Mouse (Mus musculus): ENCODE data around the gene 4930518I15Rik. TPM values are rescaled to one million over a fixed set of nuclear protein-coding genes. Genes with fewer than 3 reads are reported as not detected.
"Not testable (repeated sequence)": the region's sequence is repeated elsewhere in the genome, so short reads cannot be mapped to it uniquely, and the experiment has no call there.

Gene 4930518I15Rik
- polyA plus RNA-seq, 1 experiment, result 1.3 TPM

- Histone ChIP-seq H3K27ac (replicated peaks; ENCODE audit: low read depth, low read length) (peak overlapping the region; percentile 82), H3K4me1 (ENCODE audit: control insufficient read depth, insufficient read depth, insufficient read length, low read length) (peaks cover 6% of the 10 kb centered on the region; the same call in 1 of the 2 replicates), H3K4me3 (ENCODE audit: insufficient read depth, low read depth, low read length) (peak overlapping the region; percentile 85)
Observed at GRCm38 (mm10) chr2:156863487-156864160, 5.9 kb upstream of the 4930518I15Rik start.

- Histone ChIP-seq H3K4me3 (ENCODE audit: insufficient read depth, low read depth, low read length) (peak within 1 kb of the TSS; percentile 92), H3K27ac (replicated peaks; ENCODE audit: low read depth, low read length) (peak within 1 kb of the TSS; percentile 92), H3K4me1 (ENCODE audit: control insufficient read depth, insufficient read depth, insufficient read length, low read length) (peaks cover 5% of the 10 kb centered on the region; the same call in 1 of the 2 replicates)
Observed at GRCm38 (mm10) chr2:156862772-156863486, 5.2 kb upstream of the 4930518I15Rik start, which contains the start of gene Rab5if. TSS of gene Rab5if (plus strand) at chr2:156863128.

- Histone ChIP-seq H3K27ac (replicated peaks; ENCODE audit: low read depth, low read length) (peak overlapping the region; percentile 92), H3K4me1 (ENCODE audit: control insufficient read depth, insufficient read depth, insufficient read length, low read length) (peaks cover 5% of the 10 kb centered on the region; the same call in 1 of the 2 replicates), H3K4me3 (ENCODE audit: insufficient read depth, low read depth, low read length) (peak overlapping the region; percentile 92)
Observed at GRCm38 (mm10) chr2:156862041-156862717, 4.4 kb upstream of the 4930518I15Rik start.

- Histone ChIP-seq H3K4me1 (ENCODE audit: control insufficient read depth, insufficient read depth, insufficient read length, low read length) (peaks cover 2% of the 10 kb centered on the region; the same call in 1 of the 2 replicates), H3K27ac (replicated peaks; ENCODE audit: low read depth, low read length) (no peak overlapping the region), H3K4me3 (ENCODE audit: insufficient read depth, low read depth, low read length) (no peak overlapping the region)
Observed at GRCm38 (mm10) chr2:156858671-156859070, 925 bp upstream of the 4930518I15Rik start.

GRCm38 (mm10) chr2:156857385-156857791, 358 bp downstream of the 4930518I15Rik start:
- H3K4me3 ChIP-seq (ENCODE audit: insufficient read depth, low read depth, low read length), result no peak overlapping the region
- 0 out of 2 replicates have a peak overlapping the region, but pooled peaks have one; percentile 47 for H3K27ac ChIP-seq (replicated peaks; ENCODE audit: low read depth, low read length)
- peaks cover 2% of the 10 kb centered on the region; the same call in 1 of the 2 replicates for H3K4me1 ChIP-seq (ENCODE audit: control insufficient read depth, insufficient read depth, insufficient read length, low read length)

- H3K27ac ChIP-seq (replicated peaks; ENCODE audit: low read depth, low read length), result no peak overlapping the region
- H3K4me3 ChIP-seq (ENCODE audit: insufficient read depth, low read depth, low read length), result no peak overlapping the region
- H3K4me1 ChIP-seq (ENCODE audit: control insufficient read depth, insufficient read depth, insufficient read length, low read length), result peaks cover 2% of the 10 kb centered on the region; the same call in 1 of the 2 replicates
Observed at GRCm38 (mm10) chr2:156856311-156856710, 1.4 kb downstream of the 4930518I15Rik start.

- not testable (repeated sequence) for H3K4me1 ChIP-seq (ENCODE audit: control insufficient read depth, insufficient read depth, insufficient read length, low read length); H3K4me3 ChIP-seq (ENCODE audit: insufficient read depth, low read depth, low read length); H3K27ac ChIP-seq (replicated peaks; ENCODE audit: low read depth, low read length)
Observed at GRCm38 (mm10) chr2:156853999-156854771, 3.6 kb downstream of the 4930518I15Rik start.

- H3K4me1 ChIP-seq (ENCODE audit: control insufficient read depth, insufficient read depth, insufficient read length, low read length); H3K4me3 ChIP-seq (ENCODE audit: insufficient read depth, low read depth, low read length); H3K27ac ChIP-seq (replicated peaks; ENCODE audit: low read depth, low read length): not testable (repeated sequence)
Observed at GRCm38 (mm10) chr2:156853584-156853983, 4.2 kb downstream of the 4930518I15Rik start.

- Histone ChIP-seq H3K27ac (replicated peaks; ENCODE audit: low read depth, low read length) (no peak overlapping the region), H3K4me1 (ENCODE audit: control insufficient read depth, insufficient read depth, insufficient read length, low read length) (no peaks in the 10 kb centered on the region)
Observed at GRCm38 (mm10) chr2:156850505-156850904, 7.2 kb downstream of the 4930518I15Rik start.

GRCm38 (mm10) chr2:156848526-156849182, 9.1 kb downstream of the 4930518I15Rik start:
- Histone ChIP-seq H3K4me3 (ENCODE audit: insufficient read depth, low read depth, low read length) (no peak overlapping the region), H3K4me1 (ENCODE audit: control insufficient read depth, insufficient read depth, insufficient read length, low read length) (no peaks in the 10 kb centered on the region), H3K27ac (replicated peaks; ENCODE audit: low read depth, low read length) (no peak overlapping the region)

More at GRCm38 (mm10) chr2:156850505-156850904, 7.2 kb downstream of the 4930518I15Rik start:
- H3K4me3 ChIP-seq (ENCODE audit: insufficient read depth, low read depth, low read length), result no peak overlapping the region

- Histone ChIP-seq H3K4me3 (ENCODE audit: insufficient read depth, low read depth, low read length) (no peak overlapping the region), H3K4me1 (ENCODE audit: control insufficient read depth, insufficient read depth, insufficient read length, low read length) (no peaks in the 10 kb centered on the region), H3K27ac (replicated peaks; ENCODE audit: low read depth, low read length) (no peak overlapping the region)
Observed at GRCm38 (mm10) chr2:156847653-156848052, 10.1 kb downstream of the 4930518I15Rik start.

GRCm38 (mm10) chr2:156844715-156845114, 13.0 kb downstream of the 4930518I15Rik start:
- H3K4me3 ChIP-seq (ENCODE audit: insufficient read depth, low read depth, low read length), result no peak overlapping the region
- H3K27ac ChIP-seq (replicated peaks; ENCODE audit: low read depth, low read length), result no peak overlapping the region
- no peaks in the 10 kb centered on the region; the same call in 1 of the 2 replicates for H3K4me1 ChIP-seq (ENCODE audit: control insufficient read depth, insufficient read depth, insufficient read length, low read length)

GRCm38 (mm10) chr2:156843331-156843730, 14.4 kb downstream of the 4930518I15Rik start:
- no peaks in the 10 kb centered on the region; the same call in 1 of the 2 replicates for H3K4me1 ChIP-seq (ENCODE audit: control insufficient read depth, insufficient read depth, insufficient read length, low read length)
- no peak overlapping the region for H3K27ac ChIP-seq (replicated peaks; ENCODE audit: low read depth, low read length)
- H3K4me3 ChIP-seq (ENCODE audit: insufficient read depth, low read depth, low read length), result no peak overlapping the region

- Histone ChIP-seq H3K4me1 (ENCODE audit: control insufficient read depth, insufficient read depth, insufficient read length, low read length) (no peaks in the 10 kb centered on the region; the same call in 1 of the 2 replicates), H3K27ac (replicated peaks; ENCODE audit: low read depth, low read length) (no peak overlapping the region), H3K4me3 (ENCODE audit: insufficient read depth, low read depth, low read length) (no peak overlapping the region)
Observed at GRCm38 (mm10) chr2:156842711-156843110, 15.0 kb downstream of the 4930518I15Rik start.
